Mouse (Mus musculus) adipocyte (in vitro differentiated cells): ENCODE data around the gene Amz2.

ENCODE experiments used
- DNase-seq: peaks from one replicate; pipeline ENCODE4 v3.0.0-alpha.2; 2016; ENCODE audit warnings: low spot score

Amz2 gene

DNA sequence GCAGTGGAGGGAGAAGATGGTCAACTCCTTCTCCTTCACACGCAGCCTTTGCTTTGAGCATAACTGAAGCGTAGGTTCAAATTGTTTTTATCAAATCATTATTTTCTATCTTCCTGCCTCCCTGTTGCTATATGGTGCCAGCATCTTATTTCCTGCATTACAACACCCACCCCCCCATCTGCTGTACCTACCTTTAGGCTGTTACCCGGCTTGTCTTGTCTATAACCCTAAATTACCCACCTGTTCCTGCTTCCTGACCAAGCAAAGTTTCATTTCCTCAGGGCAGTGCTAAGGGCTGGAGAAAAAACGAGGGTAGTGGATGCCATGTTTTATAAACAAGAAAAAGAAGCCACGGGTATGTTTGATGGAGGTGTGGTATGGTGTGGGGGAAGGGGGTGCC lies 4.5 kb upstream of the Amz2 start:
- no peak for DNase-seq

DNA sequence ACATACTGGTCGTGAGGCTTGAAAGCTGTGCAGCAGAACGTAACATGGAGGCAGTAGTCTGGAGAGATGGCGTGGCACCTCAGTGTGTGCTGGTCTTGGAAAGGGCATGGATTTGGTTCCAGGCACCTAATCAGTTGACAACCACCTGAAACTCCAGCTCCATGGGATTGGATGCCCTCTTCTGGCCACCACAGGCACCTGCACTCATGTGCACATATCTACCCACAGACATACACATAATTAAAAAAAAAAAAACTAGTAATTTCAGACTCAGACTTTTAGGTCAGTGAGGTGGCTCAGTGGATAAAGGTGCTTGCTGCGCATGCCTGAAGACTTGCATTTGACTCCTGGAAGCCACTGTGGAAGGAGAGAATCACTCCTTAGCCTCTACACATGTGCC lies 3.5 kb upstream of the Amz2 start:
- no peak for DNase-seq

DNA sequence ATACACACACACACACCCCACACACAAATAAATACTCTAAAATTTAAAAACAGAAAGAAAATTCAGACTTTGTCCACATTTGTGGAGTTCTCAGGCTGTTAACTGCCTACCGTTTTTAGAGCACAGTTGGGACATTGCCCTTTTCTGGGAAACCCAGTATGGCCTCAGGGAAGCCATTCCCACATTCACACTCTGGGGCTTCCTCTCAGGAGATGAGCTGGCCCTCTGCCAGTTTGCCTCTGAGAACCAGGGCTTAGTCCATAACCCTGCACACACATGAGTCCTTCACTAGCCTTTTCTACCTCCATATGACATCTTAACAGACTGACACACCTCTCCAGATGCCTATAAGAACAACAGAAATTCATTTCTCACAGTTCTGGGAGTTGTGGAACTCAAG lies 2.5 kb upstream of the Amz2 start:
- no peak for DNase-seq

- DNase-seq, result no peak
Observed at GRCm38 (mm10) chr11:109426272-109426586, 483 bp downstream of the Amz2 start.

DNA sequence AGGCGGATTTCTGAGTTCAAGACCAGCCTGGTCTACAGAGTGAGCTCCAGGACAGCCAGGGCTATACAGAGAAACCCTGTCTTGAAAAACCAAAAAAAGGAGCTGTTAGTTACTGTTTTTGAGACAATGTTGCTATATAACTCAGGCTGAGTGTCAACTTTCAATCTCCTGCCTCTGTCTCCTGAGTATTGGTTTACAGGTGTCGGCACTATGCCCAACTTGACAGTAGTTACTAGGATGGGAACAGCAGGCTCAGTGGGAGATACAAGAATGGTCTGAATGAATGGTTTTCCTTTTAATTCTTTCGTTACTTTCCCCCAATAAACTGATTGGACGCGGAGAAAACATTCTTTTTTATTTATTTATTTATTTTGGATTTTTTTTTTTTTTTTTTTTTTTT lies 1.6 kb downstream of the Amz2 start:
- no peak for DNase-seq

- DNase-seq, result no peak
Observed at GRCm38 (mm10) chr11:109434233-109434798, 8.6 kb downstream of the Amz2 start.

- DNase-seq, result no peak
Observed at GRCm38 (mm10) chr11:109436889-109437288, 11.1 kb downstream of the Amz2 start.

DNA sequence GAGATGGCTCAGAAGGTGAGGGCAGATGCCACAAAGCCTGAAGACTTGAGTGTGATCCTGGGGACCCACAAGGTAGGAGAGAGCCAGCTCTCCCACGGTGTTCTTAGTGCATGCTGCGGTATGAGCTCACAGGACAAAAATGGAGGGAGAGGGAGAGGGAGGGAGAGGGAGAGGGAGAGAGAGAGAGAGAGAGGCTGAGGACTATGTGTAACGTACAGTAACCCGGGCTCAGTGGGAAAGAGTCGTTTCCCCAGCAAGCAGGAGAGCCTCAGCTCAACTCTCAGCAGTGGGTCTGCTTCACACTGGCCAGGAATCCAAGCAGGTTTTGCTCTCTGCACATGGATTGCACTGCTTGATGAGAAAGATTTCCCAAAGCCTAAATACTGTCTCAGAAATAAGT lies 13.5 kb downstream of the Amz2 start:
- DNase-seq, result no peak

DNA sequence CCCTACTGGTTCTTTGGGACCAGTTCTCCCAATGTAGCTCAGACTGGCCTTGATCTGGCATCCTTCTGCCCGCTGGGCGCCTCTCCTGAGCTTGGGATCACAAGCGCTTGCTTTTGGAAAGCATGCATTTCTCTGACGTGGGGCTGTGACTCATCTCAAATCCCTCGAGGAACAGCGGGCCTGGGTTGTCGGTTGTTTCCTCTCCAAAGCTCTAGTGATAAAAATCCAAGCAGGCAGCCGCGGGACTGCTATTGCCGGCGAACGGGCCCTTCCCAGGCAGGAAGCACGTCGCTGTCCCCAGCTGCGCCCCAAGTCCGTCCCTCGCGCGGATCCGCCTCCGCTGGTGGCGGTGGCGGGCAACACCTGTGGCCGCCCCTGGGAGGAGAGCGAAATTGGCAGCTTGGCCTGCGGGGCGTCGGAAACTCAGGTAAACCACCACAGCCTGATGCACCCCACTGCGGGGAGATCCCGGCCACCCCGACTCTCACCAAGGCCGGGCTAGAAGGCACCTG lies 14.1 kb downstream of the Amz2 start:
- peak; percentile 89 for DNase-seq

- no peak for DNase-seq
Observed at GRCm38 (mm10) chr11:109440641-109441040, 14.9 kb downstream of the Amz2 start.

GRCm38 (mm10) chr11:109441119-109441518 lies 15.4 kb downstream of the Amz2 start:
- peak; percentile 32 for DNase-seq

DNA sequence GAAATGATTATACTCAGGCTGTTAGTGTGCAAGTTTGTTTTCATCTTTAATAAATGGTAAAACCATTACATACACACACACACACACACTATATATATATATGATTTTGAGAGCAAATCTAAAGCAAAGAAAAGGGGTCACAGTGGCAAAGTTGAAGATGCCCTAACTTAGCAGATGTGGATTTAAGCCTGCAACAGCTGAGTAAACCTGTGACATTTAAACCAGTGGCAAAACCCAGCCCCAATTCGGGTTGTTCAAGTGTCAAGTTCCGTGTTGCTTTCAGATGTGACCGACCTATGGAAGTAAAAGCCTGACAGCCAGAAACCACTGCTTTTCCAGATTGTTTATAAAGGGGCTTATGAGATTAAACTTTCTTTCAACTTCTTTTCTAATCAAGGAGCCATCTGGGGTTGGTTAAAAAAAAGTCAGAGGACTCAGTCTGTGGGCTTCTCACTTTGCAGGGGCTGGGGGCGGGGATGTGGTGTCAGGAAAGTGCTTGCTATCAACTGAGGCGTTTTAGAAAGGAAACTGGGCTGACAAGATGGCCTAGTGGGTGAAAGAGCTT lies 16.5 kb downstream of the Amz2 start:
- DNase-seq, result no peak

GRCm38 (mm10) chr11:109443468-109444263 lies 17.9 kb downstream of the Amz2 start:
- no peak for DNase-seq

DNA sequence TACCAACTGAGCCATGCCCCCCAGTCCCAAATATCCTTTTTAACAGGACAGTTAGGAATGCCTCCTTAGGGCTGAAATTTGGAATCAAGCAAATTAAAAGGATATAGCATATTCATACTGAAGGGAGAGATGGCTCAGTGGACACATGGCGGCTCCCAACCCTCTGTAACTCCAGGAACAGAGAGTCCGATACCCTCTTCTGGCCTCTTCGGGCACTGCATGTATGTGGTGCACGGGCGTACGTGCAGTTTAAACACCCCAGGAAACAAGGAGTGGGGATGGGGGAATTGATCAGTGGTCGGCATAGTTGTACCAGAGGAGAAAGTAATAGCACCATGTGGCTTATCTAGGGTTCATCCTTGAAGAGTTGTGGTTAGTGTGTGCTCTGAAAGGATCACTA lies 18.9 kb downstream of the Amz2 start:
- DNase-seq, result no peak

DNA sequence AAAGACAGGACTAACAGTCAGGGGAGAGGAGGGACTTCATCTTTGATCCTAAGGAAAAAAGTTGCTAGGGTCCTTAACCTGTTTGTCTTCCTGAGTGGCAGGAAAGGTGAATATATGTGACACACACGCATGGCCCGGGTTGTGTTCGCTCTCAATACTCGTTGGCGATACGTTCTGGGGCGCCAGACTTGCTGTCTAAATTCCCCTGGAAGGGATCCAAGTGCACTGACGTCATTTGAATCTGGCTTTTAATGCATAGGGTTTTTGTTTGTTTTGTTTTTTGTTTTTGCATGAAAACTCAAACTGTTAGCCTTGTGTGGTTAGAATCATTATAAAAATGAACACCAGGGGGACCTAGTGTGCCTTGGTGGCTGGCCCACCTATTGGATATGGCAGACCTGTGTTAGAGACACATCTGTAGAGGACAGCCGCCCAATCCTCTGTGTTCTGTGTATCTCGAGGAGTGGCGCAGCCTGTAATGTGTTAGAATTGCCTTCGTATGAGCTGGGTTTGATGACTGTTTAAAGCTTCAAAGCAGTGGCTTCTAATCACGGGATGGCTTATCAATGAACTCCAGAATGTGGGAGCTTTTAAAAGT lies 19.8 kb downstream of the Amz2 start:
- peak; percentile 45 for DNase-seq

GRCm38 (mm10) chr11:109451169-109451568 lies 25.4 kb downstream of the Amz2 start:
- no peak for DNase-seq

- DNase-seq, result no peak
Observed at GRCm38 (mm10) chr11:109456261-109456660, 30.5 kb downstream of the Amz2 start.

DNA sequence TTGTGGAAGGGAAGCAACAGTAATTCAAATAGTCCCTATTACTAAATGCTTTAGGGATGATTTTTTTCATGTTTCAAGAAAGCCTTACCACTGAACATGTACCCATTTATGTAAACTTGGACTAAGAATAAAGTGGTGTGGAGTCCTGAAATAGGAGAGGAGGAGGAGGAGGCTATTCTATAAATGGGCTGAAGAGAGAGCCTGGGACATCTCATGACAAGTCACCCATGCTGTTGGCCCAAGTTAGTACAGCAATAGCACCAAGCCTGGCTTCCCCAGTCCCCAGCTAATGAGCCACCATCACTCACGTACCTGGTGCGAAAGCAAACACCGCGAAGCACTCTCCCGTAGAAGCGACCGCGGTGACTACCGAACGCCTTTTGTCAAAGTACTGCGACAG lies 32.4 kb downstream of the Amz2 start:
- DNase-seq, result no peak

- peak; percentile 83 for DNase-seq
Observed at GRCm38 (mm10) chr11:109460586-109460985, 34.8 kb downstream of the Amz2 start.

GRCm38 (mm10) chr11:109465068-109465467 lies 39.3 kb downstream of the Amz2 start:
- DNase-seq, result no peak

DNA sequence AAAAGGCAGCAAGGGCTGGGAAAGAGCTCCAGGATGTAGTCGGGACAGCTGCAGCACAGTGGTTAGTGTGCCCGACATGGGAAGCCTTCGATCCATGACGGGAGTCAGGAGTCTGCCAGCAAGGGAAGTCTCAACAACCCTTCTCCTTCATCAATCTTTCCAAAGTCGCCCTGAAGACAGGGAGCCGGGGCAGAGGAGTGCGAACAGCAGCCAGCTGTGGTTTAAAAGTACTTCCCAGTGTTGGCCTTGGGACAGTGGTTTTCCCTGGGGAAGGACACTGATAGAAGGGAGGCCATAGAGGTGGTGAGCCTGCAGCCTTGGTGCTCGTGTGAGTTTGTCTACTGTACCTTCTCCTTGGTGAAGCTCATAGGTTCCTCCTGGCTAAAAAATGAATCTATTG lies 41.2 kb downstream of the Amz2 start:
- peak; percentile 30 for DNase-seq

DNA sequence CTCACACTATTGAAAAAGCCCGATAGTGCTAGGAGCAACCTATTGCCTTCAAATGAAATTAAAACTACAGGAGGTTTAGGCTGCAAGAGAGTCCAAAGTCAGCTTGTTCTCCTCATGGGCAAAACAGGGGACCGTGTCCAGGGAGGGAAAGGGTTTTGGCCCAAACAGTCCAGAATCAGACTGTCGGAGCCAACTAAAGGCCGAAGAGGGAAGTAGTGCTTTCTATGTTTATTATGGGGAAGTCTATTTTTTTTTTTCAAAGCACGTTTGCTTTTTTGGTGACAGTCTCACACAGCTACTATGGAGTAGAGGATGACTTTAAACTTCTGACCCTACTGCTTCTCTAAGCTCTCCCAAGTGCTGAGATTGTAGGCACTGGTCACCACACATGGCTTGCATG lies 42.4 kb downstream of the Amz2 start:
- DNase-seq, result peak; percentile 57

GRCm38 (mm10) chr11:109470170-109470569 lies 44.4 kb downstream of the Amz2 start:
- no peak for DNase-seq
